Mouse (Mus musculus): ENCODE measurements around the gene Zkscan16.

DNA sequence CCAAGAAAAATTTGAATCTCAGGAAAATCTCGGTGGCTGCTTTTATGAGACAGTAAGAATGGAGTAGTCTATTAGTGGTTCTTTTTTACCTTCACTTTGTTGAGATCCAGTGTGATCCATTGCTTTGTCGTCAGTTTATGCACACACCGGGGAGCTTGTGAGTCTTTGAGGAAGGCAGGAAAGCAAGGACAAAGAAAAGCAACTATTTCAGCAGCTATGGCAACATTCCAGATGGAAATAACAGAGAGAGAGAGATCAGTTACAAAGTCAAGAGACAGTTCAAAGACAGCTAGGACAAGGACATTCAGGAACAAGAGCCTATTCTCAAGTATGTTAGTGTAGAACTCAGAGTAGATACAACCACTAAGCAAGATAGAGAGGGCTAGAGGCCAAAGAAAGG is 7.6 kb upstream of the Zkscan16 start:
- TF ChIP-seq CTCF (IDR thresholded peaks at IDR 0.05; ENCODE audit: insufficient read depth, low read depth, low read length) (no peak), POLR2A (IDR thresholded peaks at IDR 0.05; ENCODE audit: insufficient read depth, low read depth, low read length) (no peak)

All from olfactory bulb, adult 2 months (tissue).